Mouse (Mus musculus) neural tube, embryonic 12.5 days (tissue): ENCODE results near the gene Slc2a2. TPM values are rescaled to one million over a fixed set of nuclear protein-coding genes. Genes with fewer than 3 reads are reported as not detected.

Experiments
- ATAC-seq: fragments of 200-750 bp; cut with Nextera tagmentation; 2 replicates; pipeline ENCODE4 v1.8.0; 2017; ENCODE audit warnings: low read depth, mild to moderate bottlenecking, moderate TSS enrichment, moderate library complexity; ENCODE audit not compliant: low FRiP score
- H3K27ac ChIP-seq: fragments of 300-500 bp; sonication (generic); 2 replicates; pipeline ENCODE4 v1.5.1; 2016
- H3K27me3 ChIP-seq: fragments of 300-500 bp; sonication (generic); replicated peaks from 2 replicates; pipeline ENCODE4 v1.6.1; 2016; ENCODE audit warnings: mild to moderate bottlenecking
- H3K36me3 ChIP-seq: fragments of 300-500 bp; sonication (generic); 2 replicates; pipeline ENCODE4 v1.6.1; 2016; ENCODE audit warnings: mild to moderate bottlenecking
- H3K4me1 ChIP-seq: fragments of 300-500 bp; sonication (generic); 2 replicates; pipeline ENCODE4 v1.6.1; 2016
- H3K4me2 ChIP-seq: fragments of 300-500 bp; sonication (generic); replicated peaks from 2 replicates; pipeline ENCODE4 v1.6.1; 2016; ENCODE audit warnings: mild to moderate bottlenecking
- H3K4me3 ChIP-seq: fragments of 300-500 bp; sonication (generic); 2 replicates; pipeline ENCODE4 v1.5.1; 2016
- H3K9ac ChIP-seq: fragments of 300-500 bp; sonication (generic); 2 replicates; pipeline ENCODE4 v1.6.1; 2016; ENCODE audit warnings: mild to moderate bottlenecking
- H3K9me3 ChIP-seq: fragments of 300-500 bp; sonication (generic); 2 replicates; pipeline ENCODE4 v1.6.1; 2016; ENCODE audit warnings: mild to moderate bottlenecking
- WGBS: fragments of 180-500 bp; shearing (Covaris S2); methylation state at CpG from one replicate; pipeline ENCODE4 v1.1.7; 2016; 5-methylcytosine and 5-hydroxymethylcytosine counted together
- polyA plus RNA-seq: library from polyadenylated mRNA; unstranded; fragments of >200 nt; fragmentation: Nextera tagmentation; extraction: Ambion mirVana; gene quantifications from 2 replicates; pipeline ENCODE4 v1.2.1, GENCODE M21; 2016

Slc2a2 gene
- 0.04 and 0.11 TPM in 2 replicates for polyA plus RNA-seq

GRCm38 (mm10) chr3:28697797-28698196 lies at the start of gene Slc2a2:
Gene Slc2a2 (plus strand): TSS chr3:28697903.
- H3K4me2 ChIP-seq: no peak within 1 kb of the TSS
- H3K9me3 ChIP-seq: no peaks in the 10 kb centered on the region
- no peak within 1 kb of the TSS for H3K9ac ChIP-seq
- no peak for ATAC-seq
- no peaks in the 10 kb centered on the region for H3K4me1 ChIP-seq
- no peak within 1 kb of the TSS for H3K27ac ChIP-seq
- 93% methylated on average over 2 of the region's 2 CpGs for WGBS
- H3K27me3 ChIP-seq: no peaks in the 10 kb centered on the region
- no peaks in the 10 kb centered on the region for H3K36me3 ChIP-seq
- no peak within 1 kb of the TSS for H3K4me3 ChIP-seq

GRCm38 (mm10) chr3:28652574-28652973 lies 45.1 kb upstream of the Slc2a2 start:
- H3K9ac ChIP-seq: no peak overlapping the region
- H3K27me3 ChIP-seq: no peaks in the 10 kb centered on the region
- no peaks in the 10 kb centered on the region for H3K4me1 ChIP-seq
- H3K27ac ChIP-seq: no peak overlapping the region
- H3K4me2 ChIP-seq: no peak overlapping the region
- no peak for ATAC-seq
- no peak overlapping the region for H3K4me3 ChIP-seq
- H3K9me3 ChIP-seq: no peaks in the 10 kb centered on the region
- H3K36me3 ChIP-seq: peaks cover 12% of the 10 kb centered on the region; the same call in 1 of the 2 replicates
- 60% methylated on average over 3 of the region's 3 CpGs for WGBS

GRCm38 (mm10) chr3:28653043-28653442 lies 44.7 kb upstream of the Slc2a2 start:
- Histone ChIP-seq H3K27ac (no peak overlapping the region), H3K4me2 (no peak overlapping the region)
- 70% methylated on average over 3 of the region's 3 CpGs for WGBS

DNA sequence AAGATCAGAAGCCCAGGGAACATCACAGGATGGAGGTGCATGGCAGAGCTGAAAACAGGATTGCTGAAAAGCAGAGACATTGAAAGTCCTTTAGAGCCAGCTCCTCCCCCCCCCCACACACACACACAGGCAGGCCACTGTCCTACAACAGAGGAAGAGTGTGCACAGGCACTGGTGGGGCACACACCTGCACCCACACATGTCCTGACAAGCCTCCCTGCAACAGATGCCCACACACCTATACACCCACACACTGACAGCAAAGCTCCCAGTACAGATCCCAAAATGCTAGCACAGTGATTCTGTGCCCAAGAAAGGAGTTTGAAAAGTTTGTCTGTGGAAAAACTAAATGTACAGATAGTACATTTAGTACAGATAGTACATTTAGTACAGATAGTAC lies 43.0 kb upstream of the Slc2a2 start:
- H3K4me2 ChIP-seq: no peak overlapping the region
- H3K27me3 ChIP-seq: no peaks in the 10 kb centered on the region
- no peaks in the 10 kb centered on the region for H3K9me3 ChIP-seq
- H3K4me3 ChIP-seq: no peak overlapping the region
- H3K4me1 ChIP-seq: no peaks in the 10 kb centered on the region
- H3K9ac ChIP-seq: no peak overlapping the region
- no peak for ATAC-seq
- H3K36me3 ChIP-seq: peaks cover 12% of the 10 kb centered on the region; the same call in 1 of the 2 replicates
- H3K27ac ChIP-seq: no peak overlapping the region

More at GRCm38 (mm10) chr3:28653043-28653442, 44.7 kb upstream of the Slc2a2 start:
- Histone ChIP-seq H3K4me3 (no peak overlapping the region), H3K27me3 (no peaks in the 10 kb centered on the region), H3K9me3 (no peaks in the 10 kb centered on the region), H3K36me3 (peaks cover 12% of the 10 kb centered on the region; the same call in 1 of the 2 replicates), H3K9ac (no peak overlapping the region), H3K4me1 (no peaks in the 10 kb centered on the region)
- ATAC-seq: no peak

DNA sequence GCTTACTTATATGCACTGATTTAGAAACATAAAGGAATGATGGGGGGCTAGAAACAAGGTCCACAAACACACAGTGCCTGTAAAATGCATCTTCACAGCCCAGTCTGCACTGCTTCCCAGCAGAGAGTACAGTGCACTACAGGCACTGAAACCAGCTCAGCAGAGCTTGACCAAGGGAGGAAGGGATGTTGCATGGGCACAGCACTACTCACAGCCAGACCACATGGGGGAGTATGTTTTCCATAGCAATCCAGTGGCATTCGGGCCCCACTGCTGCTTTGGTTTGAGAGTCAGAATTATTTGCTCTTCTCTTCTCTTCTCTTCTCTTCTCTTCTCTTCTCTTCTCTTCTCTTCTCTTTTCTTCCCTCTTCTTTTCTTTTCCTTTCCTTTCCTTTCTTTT lies 39.4 kb upstream of the Slc2a2 start:
- no peak overlapping the region for H3K9ac ChIP-seq
- peaks cover 8% of the 10 kb centered on the region; the same call in 1 of the 2 replicates for H3K36me3 ChIP-seq
- H3K4me2 ChIP-seq: no peak overlapping the region
- H3K9me3 ChIP-seq: no peaks in the 10 kb centered on the region
- no peak for ATAC-seq
- H3K4me1 ChIP-seq: no peaks in the 10 kb centered on the region
- WGBS: 45% methylated on average over 1 of the region's 1 CpGs
- no peak overlapping the region for H3K4me3 ChIP-seq
- no peak overlapping the region for H3K27ac ChIP-seq
- no peaks in the 10 kb centered on the region for H3K27me3 ChIP-seq

DNA sequence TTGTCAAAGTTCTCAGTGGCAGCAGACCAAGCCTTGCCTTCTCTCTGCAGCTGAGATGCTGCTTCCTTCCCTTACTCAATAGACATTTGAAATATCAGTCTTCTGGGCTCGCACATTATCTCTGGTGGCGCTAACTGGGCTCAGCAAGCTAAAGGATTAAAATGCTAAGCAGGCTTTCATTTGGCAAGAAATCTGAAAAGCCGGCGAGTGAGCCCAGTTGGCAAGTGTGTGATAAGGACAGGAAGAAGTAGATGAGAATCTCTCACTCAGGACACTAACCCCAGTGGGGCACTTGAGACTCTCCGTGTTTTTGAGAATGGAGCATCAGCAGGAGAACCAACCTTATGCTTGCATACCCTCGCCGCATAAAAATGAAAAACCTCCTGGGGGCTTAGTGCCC lies 16.9 kb upstream of the Slc2a2 start:
- Histone ChIP-seq H3K27ac (no peak overlapping the region), H3K9me3 (no peaks in the 10 kb centered on the region), H3K36me3 (no peaks in the 10 kb centered on the region), H3K4me2 (no peak overlapping the region), H3K27me3 (no peaks in the 10 kb centered on the region), H3K4me1 (no peaks in the 10 kb centered on the region), H3K9ac (no peak overlapping the region), H3K4me3 (no peak overlapping the region)
- WGBS: 88% methylated on average over 7 of the region's 7 CpGs
- ATAC-seq: no peak

DNA sequence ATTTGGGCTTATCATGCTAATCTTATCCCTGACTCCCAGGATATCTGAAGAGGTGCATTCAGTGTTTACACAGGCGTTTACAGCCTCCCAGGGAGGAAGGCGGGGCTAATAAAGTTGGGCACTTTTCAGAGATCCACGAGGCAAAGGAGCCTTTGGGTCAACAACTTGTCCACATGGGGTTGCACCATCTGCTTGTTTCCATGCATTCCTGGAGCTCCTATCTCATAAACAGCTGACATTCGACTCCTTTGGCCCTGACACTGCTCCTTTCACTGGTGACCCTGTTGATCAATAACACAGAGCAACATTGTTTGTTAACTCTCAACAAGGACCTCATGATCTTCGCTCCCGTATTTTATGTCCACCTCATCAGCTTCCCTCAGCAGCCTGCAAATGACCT lies 15.8 kb upstream of the Slc2a2 start:
- Histone ChIP-seq H3K9me3 (no peaks in the 10 kb centered on the region), H3K4me2 (no peak overlapping the region), H3K27me3 (no peaks in the 10 kb centered on the region), H3K4me3 (no peak overlapping the region), H3K36me3 (no peaks in the 10 kb centered on the region), H3K9ac (no peak overlapping the region), H3K4me1 (no peaks in the 10 kb centered on the region), H3K27ac (no peak overlapping the region)
- 33% methylated on average over 6 of the region's 6 CpGs for WGBS
- no peak for ATAC-seq

DNA sequence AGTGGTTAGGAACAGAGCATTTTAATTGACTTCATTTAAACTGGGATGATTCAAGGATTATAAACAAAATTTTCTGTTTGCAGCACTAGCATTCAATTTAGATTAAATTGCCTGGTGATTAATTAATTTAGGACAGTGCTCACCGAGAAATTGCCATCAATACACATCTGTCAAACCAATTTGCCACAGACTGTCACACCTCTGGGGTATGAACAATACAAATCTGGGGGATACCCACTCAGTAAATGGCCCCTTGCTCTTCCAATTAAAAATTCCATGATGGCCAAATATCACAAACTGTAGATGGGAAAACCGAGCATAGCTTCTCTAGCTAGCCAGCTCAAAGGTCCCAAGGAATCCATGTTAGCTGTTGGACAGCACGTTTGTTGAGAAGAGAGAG lies 15.3 kb upstream of the Slc2a2 start:
- no peak for ATAC-seq

DNA sequence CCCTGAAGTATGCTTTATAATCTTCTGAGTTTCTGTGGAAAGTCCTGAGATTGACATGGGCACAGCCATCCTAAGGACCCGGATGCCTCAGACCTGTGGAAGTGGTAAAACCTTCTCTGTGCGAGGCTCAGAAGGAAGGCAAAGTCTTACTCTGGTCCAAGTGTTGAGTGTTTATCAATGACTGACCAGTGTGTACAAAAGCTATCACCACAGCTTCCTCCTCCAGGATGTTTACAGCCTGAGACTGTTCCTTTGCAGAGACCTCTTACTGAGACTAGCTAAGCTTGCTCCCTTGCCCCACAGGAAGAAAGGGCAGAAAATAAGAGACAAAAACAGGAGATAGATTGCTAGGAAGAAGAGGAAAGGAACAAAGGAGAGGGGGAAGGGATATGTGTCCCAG lies 12.2 kb upstream of the Slc2a2 start:
- no peaks in the 10 kb centered on the region for H3K27me3 ChIP-seq
- no peak for ATAC-seq
- no peaks in the 10 kb centered on the region for H3K36me3 ChIP-seq
- no peak overlapping the region for H3K4me3 ChIP-seq
- WGBS: 89% methylated on average over 2 of the region's 2 CpGs
- no peaks in the 10 kb centered on the region for H3K9me3 ChIP-seq
- H3K27ac ChIP-seq: no peak overlapping the region
- H3K9ac ChIP-seq: no peak overlapping the region
- no peak overlapping the region for H3K4me2 ChIP-seq
- no peaks in the 10 kb centered on the region for H3K4me1 ChIP-seq

More for the DNA sequence above, 15.3 kb upstream of the Slc2a2 start:
- no peak overlapping the region for H3K4me3 ChIP-seq
- 68% methylated on average over 3 of the region's 3 CpGs for WGBS
- no peaks in the 10 kb centered on the region for H3K9me3 ChIP-seq
- H3K4me2 ChIP-seq: no peak overlapping the region
- no peak overlapping the region for H3K9ac ChIP-seq
- H3K36me3 ChIP-seq: no peaks in the 10 kb centered on the region
- H3K4me1 ChIP-seq: no peaks in the 10 kb centered on the region
- H3K27me3 ChIP-seq: no peaks in the 10 kb centered on the region
- H3K27ac ChIP-seq: no peak overlapping the region

GRCm38 (mm10) chr3:28694811-28695210 lies 2.9 kb upstream of the Slc2a2 start:
- no peak overlapping the region for H3K9ac ChIP-seq
- H3K36me3 ChIP-seq: no peaks in the 10 kb centered on the region
- WGBS: 95% methylated on average over 5 of the region's 5 CpGs
- H3K4me3 ChIP-seq: no peak overlapping the region
- H3K27me3 ChIP-seq: no peaks in the 10 kb centered on the region
- H3K9me3 ChIP-seq: no peaks in the 10 kb centered on the region
- H3K4me2 ChIP-seq: no peak overlapping the region
- no peak for ATAC-seq
- H3K27ac ChIP-seq: no peak overlapping the region
- H3K4me1 ChIP-seq: no peaks in the 10 kb centered on the region

GRCm38 (mm10) chr3:28695608-28696007 lies 2.1 kb upstream of the Slc2a2 start:
- ATAC-seq: no peak
- 90% methylated on average over 13 of the region's 13 CpGs for WGBS
- H3K27ac ChIP-seq: no peak overlapping the region

GRCm38 (mm10) chr3:28696162-28696561 lies 1.5 kb upstream of the Slc2a2 start:
- H3K4me1 ChIP-seq: no peaks in the 10 kb centered on the region
- H3K9ac ChIP-seq: no peak overlapping the region
- H3K4me2 ChIP-seq: no peak overlapping the region
- no peak overlapping the region for H3K27ac ChIP-seq
- no peaks in the 10 kb centered on the region for H3K27me3 ChIP-seq
- no peak overlapping the region for H3K4me3 ChIP-seq
- no peaks in the 10 kb centered on the region for H3K9me3 ChIP-seq
- H3K36me3 ChIP-seq: no peaks in the 10 kb centered on the region
- no peak for ATAC-seq
- WGBS: 83% methylated on average over 10 of the region's 10 CpGs

More at GRCm38 (mm10) chr3:28695608-28696007, 2.1 kb upstream of the Slc2a2 start:
- Histone ChIP-seq H3K27me3 (no peaks in the 10 kb centered on the region), H3K9ac (no peak overlapping the region), H3K9me3 (no peaks in the 10 kb centered on the region), H3K4me1 (no peaks in the 10 kb centered on the region), H3K4me3 (no peak overlapping the region), H3K36me3 (no peaks in the 10 kb centered on the region), H3K4me2 (no peak overlapping the region)

DNA sequence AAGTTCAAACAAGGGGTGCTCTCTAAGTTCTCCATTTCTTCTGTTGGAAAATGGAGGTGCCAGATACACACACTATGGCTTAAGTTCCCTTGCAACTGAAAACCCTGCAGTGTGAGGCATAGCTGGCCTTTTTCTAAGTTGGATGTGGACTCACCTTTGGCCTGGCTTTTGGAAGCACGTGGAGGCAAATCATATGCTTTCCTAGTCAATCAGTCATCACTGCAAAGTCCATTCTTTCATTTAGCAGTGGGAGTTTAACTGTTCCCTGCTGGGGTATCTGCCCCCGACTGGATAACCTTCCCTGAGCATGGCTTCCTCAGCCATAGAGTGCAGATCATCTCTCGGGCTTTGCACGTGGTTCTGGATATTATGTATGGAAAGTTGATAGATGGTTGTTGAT lies 1.9 kb downstream of the Slc2a2 start:
- H3K4me3 ChIP-seq: no peak overlapping the region
- no peak overlapping the region for H3K4me2 ChIP-seq
- H3K9me3 ChIP-seq: no peaks in the 10 kb centered on the region
- no peak for ATAC-seq
- no peaks in the 10 kb centered on the region for H3K36me3 ChIP-seq
- no peaks in the 10 kb centered on the region for H3K4me1 ChIP-seq
- H3K27ac ChIP-seq: no peak overlapping the region
- H3K9ac ChIP-seq: no peak overlapping the region
- WGBS: 79% methylated on average over 4 of the region's 4 CpGs
- H3K27me3 ChIP-seq: no peaks in the 10 kb centered on the region
